Mouse (Mus musculus): ENCODE data around the gene Nrap. TPM values are rescaled to one million over a fixed set of nuclear protein-coding genes. Genes with fewer than 3 reads are reported as not detected.

Gene Nrap
- polyA plus RNA-seq, 1 experiment from 2014 or later: 0.86 TPM

DNA sequence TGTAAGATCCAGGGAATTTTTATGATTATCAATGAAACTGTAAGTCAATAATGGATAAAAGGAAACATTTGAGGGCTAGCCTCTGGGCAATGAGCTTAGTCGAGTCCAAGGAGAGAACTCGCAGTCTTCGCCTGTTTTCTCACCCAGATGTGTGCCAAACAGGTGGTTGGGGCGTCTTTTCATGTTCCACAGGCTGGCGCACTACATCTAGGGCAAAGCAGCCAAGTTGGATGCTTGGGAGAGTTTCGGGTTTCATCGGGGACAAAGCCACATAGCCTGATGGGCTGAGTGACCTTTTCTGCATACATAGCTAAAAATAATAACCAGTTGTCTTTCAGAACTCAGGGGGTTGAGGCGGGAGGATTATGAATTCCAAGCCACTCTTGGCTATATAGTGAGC lies 100.2 kb downstream of the Nrap start:
- Histone ChIP-seq H3K27me3 (no peaks in the 10 kb centered on the region), H3K27ac (no peak overlapping the region), H3K36me3 (no peaks in the 10 kb centered on the region), H3K4me2 (no peak overlapping the region), H3K9me3 (no peaks in the 10 kb centered on the region), H3K4me1 (peaks cover 15% of the 10 kb centered on the region), H3K4me3 (no peak overlapping the region), H3K9ac (no peak overlapping the region)
- 80% methylated on average over 8 of the region's 8 CpGs for WGBS
- ATAC-seq (ENCODE audit: borderline replicate concordance, extremely low read depth, low FRiP score, low TSS enrichment): no peak

- ATAC-seq (ENCODE audit: borderline replicate concordance, extremely low read depth, low FRiP score, low TSS enrichment): no peak
- Histone ChIP-seq H3K4me3 (no peak overlapping the region), H3K9ac (no peak overlapping the region), H3K27ac (no peak overlapping the region), H3K36me3 (no peaks in the 10 kb centered on the region), H3K4me1 (peaks cover 14% of the 10 kb centered on the region), H3K27me3 (no peaks in the 10 kb centered on the region), H3K4me2 (no peak overlapping the region), H3K9me3 (no peaks in the 10 kb centered on the region)
- 62% methylated on average over 4 of the region's 4 CpGs for WGBS
These were observed 101.4 kb downstream of the Nrap start for GRCm38 (mm10) chr19:56288436-56288835.

GRCm38 (mm10) chr19:56287580-56288367 lies 102.1 kb downstream of the Nrap start:
- peaks cover 14% of the 10 kb centered on the region for H3K4me1 ChIP-seq
- no peak for ATAC-seq (ENCODE audit: borderline replicate concordance, extremely low read depth, low FRiP score, low TSS enrichment)
- H3K27me3 ChIP-seq: no peaks in the 10 kb centered on the region
- H3K9me3 ChIP-seq: no peaks in the 10 kb centered on the region
- no peak overlapping the region for H3K4me3 ChIP-seq
- no peak overlapping the region for H3K9ac ChIP-seq
- no peak overlapping the region for H3K4me2 ChIP-seq
- H3K36me3 ChIP-seq: no peaks in the 10 kb centered on the region
- 63% methylated on average over 15 of the region's 15 CpGs for WGBS
- no peak overlapping the region for H3K27ac ChIP-seq

DNA sequence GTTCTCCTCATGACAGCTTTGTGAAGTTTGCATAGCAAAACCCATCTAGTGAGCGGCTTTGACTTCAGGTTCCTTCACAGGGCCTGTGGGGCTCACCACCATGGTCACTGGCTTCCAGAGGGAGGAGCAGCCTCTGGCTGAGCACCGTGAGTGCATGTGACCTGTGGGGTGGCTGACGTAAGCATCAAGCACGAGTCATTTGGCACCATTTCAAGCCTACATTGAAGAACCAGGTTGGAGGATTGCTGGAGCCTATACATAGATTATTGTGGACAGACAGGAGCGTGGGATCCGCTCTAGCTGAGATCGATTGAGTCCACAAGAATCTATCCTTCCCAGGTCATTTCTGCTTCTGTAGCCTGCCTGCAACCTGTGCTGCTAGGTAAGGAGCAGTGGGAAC lies 103.0 kb downstream of the Nrap start, which contains the start of gene Habp2:
TSS of gene Habp2 (plus strand) at position 272 of the 400 bp plus-strand sequence.
- Histone ChIP-seq H3K9ac (no peak within 1 kb of the TSS), H3K4me1 (peaks cover 8% of the 10 kb centered on the region), H3K4me2 (no peak within 1 kb of the TSS), H3K27ac (no peak within 1 kb of the TSS), H3K36me3 (no peaks in the 10 kb centered on the region), H3K4me3 (no peak within 1 kb of the TSS), H3K27me3 (no peaks in the 10 kb centered on the region), H3K9me3 (no peaks in the 10 kb centered on the region)
- WGBS: 60% methylated on average over 7 of the region's 7 CpGs
- ATAC-seq (ENCODE audit: borderline replicate concordance, extremely low read depth, low FRiP score, low TSS enrichment): no peak

GRCm38 (mm10) chr19:56285222-56285621 lies 104.6 kb downstream of the Nrap start:
- Histone ChIP-seq H3K36me3 (no peaks in the 10 kb centered on the region), H3K4me3 (no peak overlapping the region), H3K9me3 (no peaks in the 10 kb centered on the region), H3K4me2 (no peak overlapping the region), H3K9ac (no peak overlapping the region), H3K27me3 (no peaks in the 10 kb centered on the region), H3K4me1 (peaks cover 4% of the 10 kb centered on the region; the same call in 1 of the 2 replicates), H3K27ac (no peak overlapping the region)
- WGBS: 67% methylated on average over 4 of the region's 4 CpGs
- ATAC-seq (ENCODE audit: borderline replicate concordance, extremely low read depth, low FRiP score, low TSS enrichment): no peak

DNA sequence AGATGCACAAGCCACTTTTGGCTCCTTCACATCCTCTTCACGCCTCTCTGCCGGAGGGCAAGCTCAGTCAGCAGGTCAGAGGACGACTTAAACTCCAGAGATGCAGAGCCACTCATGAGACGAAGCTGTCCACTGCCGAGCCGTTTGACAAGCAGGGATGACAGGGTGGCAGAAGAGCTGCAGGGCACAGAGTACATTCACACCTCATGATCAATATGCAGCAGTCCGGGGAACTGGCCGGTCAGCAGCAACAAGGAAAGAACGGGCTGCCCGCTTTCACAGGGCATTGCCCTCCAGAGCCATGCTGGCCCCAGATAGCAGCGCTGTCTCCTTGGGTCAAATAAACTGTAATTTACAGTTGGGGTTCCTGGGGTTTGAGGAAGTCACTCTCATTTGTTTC lies 111.5 kb downstream of the Nrap start:
- 60% methylated on average over 11 of the region's 11 CpGs for WGBS
- Histone ChIP-seq H3K9me3 (no peaks in the 10 kb centered on the region), H3K27me3 (no peaks in the 10 kb centered on the region), H3K4me3 (no peak overlapping the region), H3K4me2 (no peak overlapping the region), H3K4me1 (no peaks in the 10 kb centered on the region), H3K9ac (no peak overlapping the region), H3K27ac (no peak overlapping the region), H3K36me3 (no peaks in the 10 kb centered on the region)
- ATAC-seq (ENCODE audit: borderline replicate concordance, extremely low read depth, low FRiP score, low TSS enrichment): no peak

DNA sequence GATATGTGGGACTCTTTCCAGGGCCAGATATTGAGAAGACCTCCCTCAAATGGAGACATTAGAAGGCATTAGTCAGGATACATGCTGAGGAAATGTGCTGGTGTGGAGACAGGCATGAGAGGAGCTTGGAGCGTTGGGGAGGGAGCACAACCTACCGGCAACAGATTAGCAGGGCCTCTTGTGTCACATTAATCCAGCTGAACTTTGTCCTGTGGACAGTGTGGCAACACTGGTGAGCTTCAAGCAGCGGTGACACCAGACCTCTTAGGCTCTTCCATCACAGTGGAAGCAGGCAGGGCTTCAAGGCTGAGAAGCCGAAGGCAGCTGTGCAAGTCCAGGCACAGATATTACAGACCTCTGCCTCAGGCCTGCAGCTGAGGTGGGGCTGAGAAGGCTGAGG lies 111.9 kb downstream of the Nrap start:
- Histone ChIP-seq H3K36me3 (no peaks in the 10 kb centered on the region), H3K27me3 (no peaks in the 10 kb centered on the region), H3K4me2 (no peak overlapping the region), H3K9ac (no peak overlapping the region), H3K9me3 (no peaks in the 10 kb centered on the region), H3K4me1 (no peaks in the 10 kb centered on the region), H3K4me3 (no peak overlapping the region), H3K27ac (no peak overlapping the region)
- ATAC-seq (ENCODE audit: borderline replicate concordance, extremely low read depth, low FRiP score, low TSS enrichment): no peak
- 70% methylated on average over 4 of the region's 4 CpGs for WGBS

GRCm38 (mm10) chr19:56277140-56277804 lies 112.6 kb downstream of the Nrap start:
- H3K27me3 ChIP-seq: no peaks in the 10 kb centered on the region
- H3K36me3 ChIP-seq: no peaks in the 10 kb centered on the region
- H3K9me3 ChIP-seq: no peaks in the 10 kb centered on the region
- ATAC-seq (ENCODE audit: borderline replicate concordance, extremely low read depth, low FRiP score, low TSS enrichment): peak; percentile 59; the same call in 1 of the 2 replicates
- H3K4me1 ChIP-seq: no peaks in the 10 kb centered on the region
- no peak overlapping the region for H3K4me2 ChIP-seq
- no peak overlapping the region for H3K4me3 ChIP-seq
- WGBS: 51% methylated on average over 3 of the region's 3 CpGs
- H3K27ac ChIP-seq: no peak overlapping the region
- H3K9ac ChIP-seq: no peak overlapping the region

DNA sequence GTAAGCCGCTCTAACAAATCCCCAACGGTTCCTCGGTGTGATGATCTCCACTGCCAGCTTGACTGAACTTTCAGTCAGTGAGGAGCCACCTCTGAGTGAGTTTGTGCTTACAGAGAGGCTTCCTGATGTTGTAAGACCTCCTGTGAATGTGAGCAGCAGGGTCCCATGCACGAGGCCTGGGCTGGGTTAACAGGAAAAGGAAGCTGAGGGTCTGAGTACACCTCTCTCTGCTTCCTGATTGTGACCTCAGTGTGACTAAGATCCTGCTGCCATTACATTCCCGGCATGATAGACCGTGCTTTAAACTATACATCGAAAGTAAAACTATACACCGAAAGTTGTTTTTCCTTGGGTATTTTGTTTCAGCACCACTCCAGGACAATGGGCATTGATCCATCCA lies 117.8 kb downstream of the Nrap start:
- no peaks in the 10 kb centered on the region for H3K27me3 ChIP-seq
- no peak overlapping the region for H3K4me2 ChIP-seq
- no peak overlapping the region for H3K27ac ChIP-seq
- 68% methylated on average over 8 of the region's 8 CpGs for WGBS
- H3K4me1 ChIP-seq: no peaks in the 10 kb centered on the region
- H3K36me3 ChIP-seq: no peaks in the 10 kb centered on the region
- H3K4me3 ChIP-seq: no peak overlapping the region
- no peak overlapping the region for H3K9ac ChIP-seq
- no peaks in the 10 kb centered on the region for H3K9me3 ChIP-seq
- no peak for ATAC-seq (ENCODE audit: borderline replicate concordance, extremely low read depth, low FRiP score, low TSS enrichment)

Other genes starting within 250 kb of the Nrap start
- gene Habp2, start 102.9 kb downstream of the Nrap start, polyA plus RNA-seq (2015; fragmentation: Nextera tagmentation; extraction: Ambion mirVana): 3.6 and 3.8 TPM in 2 replicates
- 33.4 and 34.8 TPM in 2 replicates for gene Casp7, start 7.1 kb upstream of the Nrap start, polyA plus RNA-seq (2015; fragmentation: Nextera tagmentation; extraction: Ambion mirVana)
- gene Plekhs1, start 71.6 kb upstream of the Nrap start, polyA plus RNA-seq (2015; fragmentation: Nextera tagmentation; extraction: Ambion mirVana): 0.31 and 0.60 TPM in 2 replicates
- gene Dclre1a, start 158.2 kb upstream of the Nrap start, polyA plus RNA-seq (2015; fragmentation: Nextera tagmentation; extraction: Ambion mirVana): 19.9 and 21.1 TPM in 2 replicates
- 19.1 and 19.4 TPM in 2 replicates for gene Nhlrc2, start 158.2 kb upstream of the Nrap start, polyA plus RNA-seq (2015; fragmentation: Nextera tagmentation; extraction: Ambion mirVana)

All from lung, embryonic 15.5 days (tissue).